Mouse (Mus musculus) liver (tissue): ENCODE measurements at regions not wholly inside any gene's neighbourhood (a gene's known extent, or its start where the extent isn't known, plus 50 kb on each side); places are given as distances from the start of the nearest gene placed in this dataset.

Source experiments
- DNase-seq: peaks from one replicate; pipeline ENCODE4 v3.0.0-alpha.2; 2020; ENCODE audit warnings: mixed read lengths

DNA sequence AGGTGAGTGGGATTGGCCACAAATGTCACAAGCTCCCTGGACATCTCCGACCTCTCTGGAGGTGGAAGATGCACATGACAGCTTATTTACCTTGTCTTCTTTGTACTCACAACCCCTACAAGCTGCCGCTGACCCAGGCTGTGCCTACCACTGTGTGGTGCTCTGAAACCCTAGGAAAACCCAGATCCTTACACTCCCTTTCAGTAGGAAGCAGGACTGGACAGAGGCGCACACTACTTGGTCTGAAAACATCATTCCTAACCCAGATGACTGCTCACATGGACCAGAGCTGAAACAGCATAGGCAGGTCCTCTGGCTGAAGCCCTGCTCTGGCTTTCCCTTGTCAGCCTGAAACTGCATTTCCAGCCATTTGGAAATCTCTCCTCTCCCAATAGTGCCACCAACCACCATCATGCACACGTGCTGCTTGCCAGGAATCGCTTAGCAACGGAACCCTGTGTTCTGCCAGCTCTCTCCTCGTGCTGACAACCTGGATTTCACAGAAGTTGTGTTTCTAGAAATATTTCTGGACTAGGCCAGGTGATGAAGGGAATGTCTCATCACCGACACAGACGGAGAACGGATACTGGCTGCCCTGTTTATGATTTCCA is 196.1 kb downstream of the Irs2 start:
- DNase-seq = no peak

DNA sequence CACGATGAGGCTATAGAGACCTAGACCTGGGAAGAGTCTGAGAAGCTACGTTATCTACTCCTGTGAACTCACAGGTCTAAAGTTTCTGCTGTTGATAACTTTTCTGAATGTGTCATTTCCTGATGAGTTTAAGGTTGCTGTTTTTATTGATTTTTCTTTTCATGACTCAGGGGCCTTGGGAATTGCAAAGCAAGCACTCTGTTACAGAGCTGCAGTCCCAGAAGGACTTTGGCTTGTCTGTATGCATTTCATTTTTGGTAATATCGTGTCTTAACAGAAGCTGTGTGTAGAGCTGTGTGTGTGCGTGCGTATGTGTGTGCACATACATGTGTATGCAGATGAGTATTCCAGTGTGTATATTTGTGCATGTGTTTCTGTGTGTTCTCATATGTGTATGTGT is 201.2 kb downstream of the Irs2 start:
- no peak for DNase-seq

DNA sequence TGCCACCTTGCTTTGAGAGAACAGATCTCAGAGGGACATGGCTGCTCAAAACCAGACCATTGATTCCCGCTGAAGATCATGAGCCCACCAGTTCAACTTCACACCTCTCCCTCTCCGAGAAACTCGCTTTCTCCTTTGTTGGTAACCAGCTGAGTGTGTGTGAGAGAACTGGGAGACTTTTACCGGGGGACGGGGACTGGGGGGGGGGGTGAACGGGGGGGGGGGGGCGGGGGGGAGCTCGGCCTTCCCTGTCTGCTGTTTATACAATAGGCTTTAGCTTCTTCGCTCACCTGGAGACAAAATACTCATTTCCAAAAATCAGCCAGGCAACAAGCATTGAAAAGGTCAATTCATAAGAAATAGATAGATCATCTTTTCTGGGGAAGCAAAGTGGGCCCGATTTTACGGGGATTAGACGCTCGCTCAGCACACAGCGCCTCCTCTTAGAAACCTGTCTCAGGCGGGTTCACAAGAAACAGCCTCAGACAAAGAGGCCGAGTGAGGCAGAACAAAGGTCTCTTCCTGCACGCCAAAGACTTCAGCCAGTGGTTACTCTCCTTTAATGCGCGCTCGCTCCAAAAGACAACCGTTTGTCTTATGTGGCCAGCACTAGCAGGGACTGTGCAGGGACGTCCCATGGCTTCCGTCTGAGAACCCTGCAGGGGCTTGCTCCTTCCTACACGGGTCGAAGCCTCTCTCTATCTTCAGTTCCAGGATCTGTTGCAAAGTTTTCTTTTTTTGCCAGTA is 202.7 kb downstream of the Irs2 start:
- no peak for DNase-seq

DNA sequence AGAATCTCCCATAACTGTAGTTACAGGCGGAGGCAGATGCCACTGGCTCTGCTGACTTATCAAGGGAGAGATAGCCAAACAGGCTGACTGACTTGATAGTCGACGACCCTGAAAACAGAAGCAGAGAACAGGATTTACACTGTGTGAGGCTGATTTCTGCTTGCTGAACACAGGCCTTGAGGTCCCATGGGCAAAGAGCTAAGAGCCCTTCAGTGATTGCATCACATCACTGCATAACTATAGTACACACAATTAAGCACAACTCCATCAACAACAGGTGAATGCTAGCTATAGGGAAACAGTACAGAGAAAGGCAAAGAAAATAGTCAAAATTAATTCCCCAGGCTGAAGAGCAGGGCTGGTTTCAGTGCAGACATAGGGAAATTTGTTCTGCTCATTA is 203.3 kb downstream of the Irs2 start:
- DNase-seq = no peak

DNA sequence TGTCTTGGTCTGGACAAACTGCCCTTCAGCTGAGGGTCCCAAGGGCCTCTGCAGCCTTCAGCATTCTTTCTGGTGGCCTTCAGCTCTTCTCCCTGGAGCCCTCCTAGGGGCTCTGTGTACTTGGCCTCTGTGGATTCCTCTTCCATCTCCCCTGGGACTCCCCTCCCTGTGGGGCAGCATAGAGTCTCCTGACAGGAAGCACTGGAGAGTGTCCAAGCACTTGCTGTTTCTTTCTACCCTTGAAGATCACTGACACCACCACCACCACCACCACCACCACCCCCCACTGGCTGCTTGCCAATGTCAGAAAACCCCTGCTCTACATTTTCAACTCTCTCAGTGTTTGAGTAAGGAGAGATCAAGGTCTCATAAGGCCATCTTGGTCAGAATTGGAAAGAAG is 206.3 kb downstream of the Irs2 start:
- no peak for DNase-seq

DNA sequence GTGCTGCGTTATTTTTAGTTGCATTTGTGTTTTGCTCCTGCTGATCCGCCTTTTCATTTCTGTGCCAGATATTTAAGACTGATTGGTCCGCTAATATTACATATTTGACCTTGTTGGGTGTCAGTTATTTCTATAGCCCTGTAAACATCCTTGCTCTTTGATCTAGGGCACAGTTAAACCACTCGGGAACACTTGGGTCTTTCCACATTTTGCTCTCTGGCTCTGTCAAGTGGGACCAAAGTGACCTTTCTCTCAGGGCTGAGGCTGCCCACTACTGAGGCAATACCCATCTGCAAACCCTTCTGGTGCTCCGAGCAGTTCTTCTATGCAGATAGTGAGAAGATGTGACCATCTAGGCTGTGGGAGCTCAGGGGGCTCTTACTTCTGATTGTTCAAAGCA is 206.7 kb downstream of the Irs2 start:
- no peak for DNase-seq

DNA sequence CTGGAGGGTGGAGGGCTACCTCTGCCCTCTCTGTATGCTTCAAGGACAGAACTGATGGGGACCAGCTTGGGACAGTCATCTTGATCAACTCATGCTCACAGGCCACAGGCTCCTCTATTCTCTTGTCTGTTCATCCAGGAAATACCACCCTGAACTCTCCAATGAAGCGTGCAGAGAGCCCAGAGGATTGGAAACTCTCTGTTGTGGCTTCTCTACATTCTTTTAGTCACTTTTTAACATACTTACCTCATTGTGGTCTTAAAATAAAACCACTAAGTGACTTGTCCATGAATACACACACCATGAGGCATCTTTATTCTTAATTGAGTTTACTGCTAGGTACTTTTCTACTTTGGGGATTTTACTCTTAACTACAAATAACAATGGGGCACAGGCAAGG is 209.8 kb downstream of the Irs2 start:
- no peak for DNase-seq

DNA sequence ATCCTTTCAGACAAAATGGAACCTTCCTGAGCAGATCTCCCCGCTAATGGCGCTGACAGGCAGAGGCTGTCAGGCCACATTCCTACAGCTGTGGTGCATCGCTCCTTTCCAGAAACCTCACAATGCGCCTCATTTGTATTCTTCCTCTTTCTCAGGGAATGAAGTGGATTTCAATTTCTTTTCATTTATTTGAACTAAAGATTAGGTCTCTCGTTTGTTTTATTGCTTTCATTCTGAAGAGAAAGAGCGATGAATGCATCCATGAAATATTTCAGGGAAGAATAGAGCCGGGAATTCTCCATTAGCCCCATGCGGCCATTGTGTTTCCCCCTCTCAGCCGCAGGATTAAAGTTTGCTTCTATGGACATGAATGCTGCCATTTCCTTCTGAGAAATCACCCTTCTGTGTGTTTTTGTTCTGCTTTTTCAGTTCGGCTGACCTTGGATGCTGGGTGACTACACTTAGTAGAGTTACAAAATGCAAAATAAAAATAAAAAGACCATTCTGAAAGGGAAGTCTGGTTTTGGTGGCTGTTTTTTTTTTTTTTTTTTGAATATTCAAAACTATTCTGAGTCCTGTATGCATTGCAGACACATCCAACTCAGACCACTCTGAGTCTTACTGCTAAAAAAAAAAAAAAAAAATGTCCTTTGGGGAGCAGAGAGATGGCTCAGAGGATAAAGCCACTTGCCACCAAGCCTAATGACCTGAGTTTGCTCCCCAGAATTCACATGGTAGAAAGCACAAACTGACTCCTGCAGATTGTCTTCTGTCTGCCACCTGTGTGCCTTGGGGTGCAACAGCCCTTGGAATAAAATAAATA is 213.7 kb downstream of the Irs2 start:
- no peak for DNase-seq

DNA sequence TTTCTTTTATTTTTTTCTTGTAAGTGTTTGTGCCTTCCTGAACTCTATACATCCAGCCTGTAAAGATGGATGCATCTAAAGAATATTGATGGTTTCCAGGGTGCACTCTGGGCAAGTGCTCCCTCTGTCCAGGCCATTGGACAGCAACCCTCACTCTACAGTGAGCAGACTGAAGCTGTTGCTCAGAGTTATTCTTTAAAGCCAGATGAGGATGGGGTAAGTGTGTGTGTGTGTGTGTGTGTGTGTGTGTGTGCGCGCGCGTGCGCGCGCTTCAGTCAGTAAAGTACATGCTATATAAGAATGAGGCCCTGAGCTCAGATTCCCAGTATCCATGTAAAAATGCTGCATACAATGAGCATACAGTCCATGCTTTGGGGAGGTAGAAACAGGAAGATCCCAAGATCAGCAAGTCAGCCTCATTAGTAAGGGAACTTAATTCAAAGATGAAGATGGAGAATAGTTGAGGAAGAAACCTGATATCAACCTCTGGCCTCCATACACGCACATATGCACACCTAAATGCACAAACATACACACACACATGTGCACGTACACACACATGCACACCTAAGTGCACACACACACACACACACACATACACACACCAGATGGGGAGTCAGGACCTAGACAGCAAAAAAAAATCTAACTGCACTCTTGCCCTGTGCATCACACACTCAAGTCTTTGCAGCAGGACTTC is 214.4 kb downstream of the Irs2 start:
- no peak for DNase-seq

DNA sequence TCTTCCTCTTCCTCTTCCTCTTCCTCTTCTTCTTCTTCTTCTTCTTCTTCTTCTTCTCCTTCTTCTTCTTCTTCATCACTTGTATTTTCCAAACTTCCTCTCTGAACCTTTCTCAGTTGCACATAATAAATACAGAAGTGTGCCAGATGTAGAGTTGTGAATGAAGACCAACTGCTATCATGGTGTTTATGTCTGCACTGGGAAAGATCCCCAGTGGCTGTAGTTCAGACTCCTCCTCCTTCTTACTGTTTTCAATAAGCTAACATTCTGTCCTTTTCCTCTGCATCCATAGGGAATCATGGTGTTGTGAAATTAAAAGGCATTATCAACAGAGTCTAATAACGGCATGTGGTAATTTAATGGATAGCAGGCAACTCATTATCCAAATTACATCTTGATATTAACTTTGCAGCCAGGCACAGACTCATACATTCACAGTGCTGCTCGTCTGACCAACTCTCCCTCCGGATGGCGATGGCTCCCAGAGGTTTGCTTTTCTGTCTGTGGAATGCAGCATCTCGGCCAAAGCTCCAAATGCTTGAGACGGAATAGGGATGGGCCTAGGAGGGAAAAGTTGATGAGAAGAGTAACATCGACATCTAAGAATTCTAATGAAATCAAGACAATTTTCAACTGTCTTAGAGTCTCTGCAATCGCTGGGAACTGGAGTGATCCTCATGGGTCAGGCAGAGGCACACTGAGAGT is 219.6 kb downstream of the Irs2 start:
- no peak for DNase-seq

DNA sequence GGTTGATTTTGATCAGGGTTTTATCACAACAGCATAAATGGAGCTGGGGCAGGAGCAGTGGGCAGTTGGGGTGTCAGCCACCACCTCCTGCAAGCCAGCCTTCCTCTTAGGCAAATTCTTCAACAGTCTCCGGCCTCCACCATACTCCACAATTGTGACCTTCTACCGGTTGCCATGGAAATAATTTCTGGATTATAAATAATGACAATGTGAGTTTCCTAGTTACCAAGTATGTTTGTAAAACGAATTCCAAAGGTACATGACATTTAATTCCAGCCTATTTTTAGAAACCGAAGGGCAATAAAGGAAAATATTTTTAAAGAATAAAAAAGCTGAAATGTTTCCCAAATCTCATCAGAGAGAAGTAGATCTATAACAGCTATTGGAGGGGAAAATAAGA is 222.5 kb downstream of the Irs2 start:
- no peak for DNase-seq

DNA sequence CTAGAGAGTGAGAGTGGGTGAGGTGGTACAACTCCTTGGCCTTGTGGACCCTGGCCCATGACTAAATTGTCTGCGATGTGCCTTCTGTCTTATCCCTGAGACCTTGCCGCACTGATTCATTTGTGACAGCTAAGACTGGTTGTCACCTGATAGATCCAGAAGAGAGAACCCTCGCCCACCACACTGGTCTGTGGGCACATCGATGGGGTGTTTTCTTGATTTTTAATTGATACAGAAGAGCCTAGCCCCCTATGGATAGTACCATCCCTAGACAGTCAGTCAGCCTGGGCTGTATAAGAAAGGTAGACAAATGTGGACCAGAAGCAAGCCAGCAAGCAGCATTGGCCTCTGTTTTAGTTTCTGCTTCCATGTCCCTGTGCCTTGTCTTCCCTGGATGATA is 222.9 kb downstream of the Irs2 start:
- DNase-seq = no peak

DNA sequence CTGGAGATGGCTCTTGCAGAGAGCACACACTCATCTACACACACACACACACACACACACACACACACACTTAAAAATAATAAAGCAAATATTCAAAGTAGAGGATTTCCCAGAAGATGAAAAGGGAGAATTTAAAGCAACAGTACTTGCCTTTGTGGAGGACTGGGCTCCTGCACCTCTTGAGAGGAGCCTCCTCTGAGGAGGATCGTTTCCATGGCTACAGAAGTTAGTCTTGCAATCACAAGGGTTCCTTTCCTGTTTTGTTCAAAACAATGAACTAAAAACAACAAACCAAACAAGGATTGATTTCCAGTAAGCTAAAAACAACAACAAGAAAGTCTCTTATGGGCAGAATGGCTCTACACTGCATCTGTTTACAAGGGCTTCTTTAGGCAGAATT is 223.8 kb downstream of the Irs2 start:
- no peak for DNase-seq

DNA sequence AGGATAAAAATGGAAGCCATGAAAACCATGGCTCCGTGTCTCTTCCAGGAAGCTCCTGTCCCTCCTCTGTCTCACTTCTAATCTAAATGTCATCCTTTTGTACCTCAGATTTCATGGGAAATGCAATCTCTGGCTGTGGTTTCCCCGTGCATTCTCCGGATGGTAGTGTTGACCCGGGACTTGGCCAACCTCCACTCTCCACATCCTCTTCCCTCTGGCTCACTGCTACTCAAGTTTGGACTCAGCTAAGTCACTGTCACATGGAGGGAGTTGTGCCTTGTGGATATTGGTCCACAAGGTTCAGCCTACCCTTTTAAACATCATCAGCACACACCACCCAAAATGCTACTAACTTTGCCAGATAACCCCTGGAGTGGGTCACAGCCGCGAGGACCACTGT is 226.4 kb downstream of the Irs2 start:
- DNase-seq = no peak

DNA sequence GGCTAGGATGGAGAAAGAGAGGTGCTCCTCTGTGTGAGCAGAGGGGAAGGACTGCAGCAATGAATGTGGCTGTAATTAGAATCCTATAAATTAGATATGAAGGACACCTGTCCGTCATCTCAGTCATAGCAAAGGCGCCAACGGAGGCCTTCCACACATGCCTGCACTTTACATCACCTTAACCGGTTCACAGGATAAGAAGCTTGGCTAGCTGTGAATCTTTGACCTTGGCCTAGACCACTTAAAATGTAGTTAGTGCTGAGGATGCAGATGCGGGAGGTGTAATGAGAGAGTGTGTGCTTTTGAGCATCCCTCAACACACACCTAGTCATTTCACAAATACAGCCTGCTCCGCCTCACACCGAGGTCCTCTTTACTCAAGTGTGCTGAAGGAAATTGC is 228.6 kb downstream of the Irs2 start:
- DNase-seq = no peak

DNA sequence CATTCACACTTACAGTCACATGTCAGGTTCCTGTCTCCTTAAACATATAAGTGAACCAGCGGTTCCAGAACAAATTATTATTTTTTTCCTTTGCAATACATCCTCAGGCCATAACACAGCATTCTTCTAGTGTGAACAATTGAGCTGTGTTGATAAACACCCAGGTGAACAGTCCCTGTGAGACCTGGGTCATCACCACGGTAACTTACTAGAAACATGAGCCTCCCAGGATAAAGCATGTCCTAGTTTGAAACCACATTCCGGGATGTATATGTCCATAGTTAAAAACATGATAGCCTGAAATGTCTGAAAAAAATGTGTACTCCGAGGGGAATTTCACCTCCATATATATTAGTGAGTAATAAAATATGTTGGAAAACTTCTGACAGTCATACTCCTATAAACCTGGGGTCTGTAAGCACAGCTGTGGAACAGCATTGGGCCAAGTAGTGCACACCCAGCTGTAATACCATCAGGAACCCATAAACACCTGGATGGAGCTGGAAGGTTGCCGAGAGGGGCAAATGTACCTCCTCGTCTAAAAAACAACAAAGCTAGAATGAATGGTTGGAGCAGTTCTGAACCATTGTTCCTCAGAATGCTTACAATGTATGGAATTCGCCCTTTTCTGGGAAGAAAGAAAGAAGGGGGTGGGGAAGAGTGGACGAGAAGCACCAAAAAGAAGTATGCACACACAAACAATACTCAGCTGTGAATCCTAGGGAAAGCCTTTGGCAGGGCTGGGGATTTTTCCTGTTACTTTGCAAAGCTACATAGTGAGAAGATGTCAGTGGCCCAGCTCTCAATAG is 232.9 kb downstream of the Irs2 start:
- DNase-seq = no peak

DNA sequence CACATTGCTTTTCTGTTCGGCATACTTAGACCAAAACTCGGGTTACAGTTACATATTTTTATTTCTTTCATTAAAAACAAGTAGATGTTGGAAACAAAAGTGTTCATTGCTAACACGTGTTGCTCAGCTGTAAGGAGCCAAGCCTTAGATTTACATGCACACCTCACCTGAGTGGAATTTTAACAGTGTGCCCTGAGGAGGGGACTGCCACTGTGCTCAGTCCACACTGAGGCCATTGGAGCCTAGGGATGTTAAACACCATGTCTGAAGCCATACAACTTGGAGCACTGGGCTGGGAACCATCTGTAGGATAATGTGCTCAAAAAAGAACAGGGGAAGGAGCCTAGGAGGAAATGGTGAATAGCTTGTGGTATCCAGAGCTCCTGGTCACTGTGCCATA is 233.5 kb downstream of the Irs2 start:
- DNase-seq = no peak

DNA sequence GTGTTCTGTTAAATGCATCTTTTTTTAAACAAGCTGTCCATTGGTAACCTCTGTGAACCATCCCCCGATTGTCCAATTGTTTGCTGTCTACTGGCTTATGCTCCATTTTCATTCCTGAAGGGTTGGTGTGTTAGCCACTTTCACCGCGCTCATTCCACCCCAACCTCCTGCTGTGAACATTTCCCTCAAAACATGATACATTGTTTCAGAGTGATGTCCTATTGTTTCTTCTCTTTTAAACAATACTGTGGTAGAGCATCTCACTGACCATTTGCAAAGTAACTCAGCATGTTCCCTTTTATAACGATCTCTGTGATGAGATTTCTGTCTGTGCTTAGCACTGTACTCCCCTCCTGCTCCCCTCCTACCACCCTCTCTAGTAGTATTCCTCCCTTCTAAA is 240.1 kb downstream of the Irs2 start:
- no peak for DNase-seq

DNA sequence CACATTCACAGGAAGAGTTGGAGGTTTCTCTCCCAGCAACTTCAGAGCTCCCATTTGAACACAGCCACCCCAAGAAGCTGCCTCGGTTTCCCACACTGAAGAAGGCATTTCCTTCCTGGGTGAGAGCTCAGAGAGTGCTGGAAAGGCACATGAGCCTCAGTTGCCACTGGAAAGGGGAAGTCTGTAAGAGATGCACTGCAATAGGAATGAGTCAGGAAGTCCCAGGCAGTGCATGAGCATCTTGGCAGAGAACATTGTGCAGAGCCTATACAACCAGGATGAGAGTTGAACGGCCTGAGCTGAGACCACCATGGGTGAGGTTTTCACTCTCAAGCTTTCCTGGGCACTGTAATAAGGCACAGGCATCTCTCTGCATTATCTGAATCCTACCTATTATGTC is 244.4 kb downstream of the Irs2 start:
- no peak for DNase-seq

DNA sequence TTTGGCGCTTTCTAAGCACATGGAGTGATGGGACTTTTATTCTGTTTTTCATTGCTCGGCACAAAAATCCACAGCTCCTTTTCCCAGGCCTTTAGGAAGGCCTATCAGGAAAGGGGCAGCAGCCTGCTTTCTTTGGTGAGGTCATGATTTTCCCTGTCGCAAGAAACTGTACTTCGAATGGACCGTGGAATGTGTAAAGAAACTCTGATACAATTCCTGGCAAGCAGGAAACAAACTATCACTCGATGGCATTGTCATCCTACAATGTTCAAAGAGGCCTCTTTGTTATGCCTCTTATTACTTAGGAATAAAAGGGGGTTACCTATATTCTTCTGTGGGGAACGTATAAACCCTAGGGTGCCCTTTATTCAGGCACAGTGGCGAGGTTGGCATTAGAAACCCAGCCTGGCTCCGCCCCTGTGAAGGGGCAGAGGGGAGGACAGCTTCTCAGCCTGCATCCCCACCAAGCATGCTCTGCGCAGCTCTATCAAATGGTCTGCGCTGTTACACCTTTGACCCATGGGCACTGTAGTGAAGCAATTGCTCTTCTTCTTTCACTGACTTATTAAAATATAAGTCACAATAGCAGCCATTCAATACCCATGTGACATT is 246.5 kb downstream of the Irs2 start:
- DNase-seq = no peak
